Mouse (Mus musculus) limb, embryonic 12.5 days (tissue): ENCODE data around the gene Olfr370. TPM values are rescaled to one million over a fixed set of nuclear protein-coding genes. Genes with fewer than 3 reads are reported as not detected.
A peak's percentile ranks its signal among the peaks of the same experiment; 100 is the strongest.

Experiments
- ATAC-seq: fragments of 200-750 bp; cut with Nextera tagmentation; 2 replicates; pipeline ENCODE4 v1.8.0; 2017; ENCODE audit warnings: low read depth, moderate TSS enrichment; ENCODE audit not compliant: insufficient number of reproducible peaks, insufficient read depth, low FRiP score, low TSS enrichment
- H3K27ac ChIP-seq: fragments of 300-500 bp; sonication (generic); 2 replicates; pipeline ENCODE4 v1.5.1; 2016; ENCODE audit warnings: mild to moderate bottlenecking, moderate library complexity
- H3K27me3 ChIP-seq: fragments of 300-500 bp; sonication (generic); 2 replicates; pipeline ENCODE4 v1.6.1; 2016; ENCODE audit warnings: mild to moderate bottlenecking, moderate library complexity
- H3K36me3 ChIP-seq: fragments of 300-500 bp; sonication (generic); 2 replicates; pipeline ENCODE4 v1.6.1; 2016; ENCODE audit warnings: mild to moderate bottlenecking, moderate library complexity
- H3K4me1 ChIP-seq: fragments of 300-500 bp; sonication (generic); replicated peaks from 2 replicates; pipeline ENCODE4 v1.6.1; 2016
- H3K4me2 ChIP-seq: fragments of 300-500 bp; sonication (generic); 2 replicates; pipeline ENCODE4 v1.6.1; 2016; ENCODE audit warnings: mild to moderate bottlenecking, moderate library complexity
- H3K4me3 ChIP-seq: fragments of 300-500 bp; sonication (generic); replicated peaks from 2 replicates; pipeline ENCODE4 v1.5.1; 2016; ENCODE audit warnings: mild to moderate bottlenecking
- H3K9ac ChIP-seq: fragments of 300-500 bp; sonication (generic); replicated peaks from 2 replicates; pipeline ENCODE4 v1.6.1; 2016; ENCODE audit warnings: mild to moderate bottlenecking, moderate library complexity
- H3K9me3 ChIP-seq: fragments of 300-500 bp; sonication (generic); 2 replicates; pipeline ENCODE4 v1.6.1; 2016; ENCODE audit warnings: mild to moderate bottlenecking, moderate library complexity
- WGBS: fragments of 180-500 bp; shearing (Covaris S2); methylation state at CpG from one replicate; pipeline ENCODE4 v1.1.7; 2016; 5-methylcytosine and 5-hydroxymethylcytosine counted together
- polyA plus RNA-seq: library from polyadenylated mRNA; unstranded; fragments of >200 nt; fragmentation: Nextera tagmentation; extraction: Ambion mirVana; gene quantifications from 2 replicates; pipeline ENCODE4 v1.2.1, GENCODE M21; 2016

Gene Olfr370
- polyA plus RNA-seq, 1 experiment from 2014 or later: not detected

DNA sequence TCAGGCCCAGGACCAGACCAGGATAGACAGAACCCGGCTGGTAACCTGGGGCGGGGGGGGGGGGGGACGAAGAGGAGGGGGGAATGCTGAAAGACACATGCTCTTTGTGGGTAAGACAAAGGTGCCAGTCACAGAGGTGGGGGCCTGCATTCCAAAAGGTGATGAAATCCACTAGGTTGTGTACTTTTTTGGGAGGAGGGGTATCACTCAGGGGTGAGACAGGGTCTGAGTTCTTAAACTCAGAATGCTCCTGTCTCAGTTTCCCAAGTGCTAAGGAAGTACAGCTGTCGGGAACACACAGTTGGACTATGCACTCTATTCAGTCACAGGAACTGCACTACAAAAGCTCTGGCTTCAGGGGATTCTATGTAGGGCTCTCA, 40.9 kb downstream of the Olfr370 start:
- Histone ChIP-seq H3K9me3 (no peaks in the 10 kb centered on the region), H3K27ac (peak overlapping the region; percentile 82), H3K27me3 (no peaks in the 10 kb centered on the region), H3K36me3 (peaks cover 56% of the 10 kb centered on the region), H3K4me3 (no peak overlapping the region), H3K4me1 (peaks cover 42% of the 10 kb centered on the region), H3K9ac (0 out of 2 replicates have a peak overlapping the region, but pooled peaks have one; percentile 31), H3K4me2 (0 out of 2 replicates have a peak overlapping the region, but pooled peaks have one; percentile 17)
- 44% methylated on average over 2 of the region's 4 CpGs for WGBS
- no peak for ATAC-seq

DNA sequence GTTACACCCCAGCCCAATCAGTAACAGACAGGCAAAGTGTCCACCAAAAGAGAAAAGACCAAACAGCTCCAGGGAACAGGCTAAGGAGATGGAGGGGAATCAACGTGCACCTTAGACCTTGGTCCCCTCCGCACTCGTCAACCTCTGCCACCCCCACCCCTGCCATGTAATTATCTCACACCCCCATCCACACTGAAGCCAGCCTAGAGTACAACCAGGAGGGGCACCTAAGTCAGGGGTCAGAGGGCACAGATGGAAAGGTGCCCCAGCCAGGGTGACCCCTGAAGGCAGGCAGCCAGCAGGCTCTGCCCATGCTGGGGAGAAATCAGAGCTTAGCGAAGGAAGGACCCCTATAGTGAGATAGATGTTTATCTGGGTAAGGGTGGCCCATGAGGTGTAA, 41.3 kb downstream of the Olfr370 start:
- Histone ChIP-seq H3K27me3 (no peaks in the 10 kb centered on the region), H3K4me1 (peaks cover 42% of the 10 kb centered on the region), H3K4me3 (no peak overlapping the region), H3K27ac (peak overlapping the region; percentile 82), H3K4me2 (0 out of 2 replicates have a peak overlapping the region, but pooled peaks have one; percentile 5), H3K9me3 (no peaks in the 10 kb centered on the region), H3K9ac (0 out of 2 replicates have a peak overlapping the region, but pooled peaks have one; percentile 31), H3K36me3 (peaks cover 52% of the 10 kb centered on the region)
- ATAC-seq: no peak
- 48% methylated on average over 4 of the region's 4 CpGs for WGBS

DNA sequence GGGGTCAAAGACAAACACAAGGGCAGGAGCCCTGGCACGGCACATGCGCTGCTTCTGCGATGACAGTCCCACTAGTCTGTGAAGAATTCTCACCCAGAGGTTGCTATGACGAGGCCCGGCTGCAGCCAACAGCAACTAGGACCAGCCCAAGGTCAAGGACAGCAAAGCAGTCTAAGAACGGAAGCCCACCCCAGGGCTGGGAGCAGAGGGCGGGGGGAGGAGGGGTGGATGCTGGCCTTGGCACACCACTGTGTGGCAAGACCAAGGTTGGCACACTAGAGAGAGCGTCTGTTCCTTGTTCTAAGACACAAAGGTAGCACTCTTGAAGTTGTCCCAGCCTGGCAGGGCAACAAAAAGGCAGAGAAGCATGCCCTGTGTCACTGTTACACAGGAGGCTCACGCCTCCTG, 41.8 kb downstream of the Olfr370 start:
- no peaks in the 10 kb centered on the region for H3K9me3 ChIP-seq
- 65% methylated on average over 9 of the region's 9 CpGs for WGBS
- no peaks in the 10 kb centered on the region for H3K27me3 ChIP-seq
- peaks cover 46% of the 10 kb centered on the region for H3K4me1 ChIP-seq
- ATAC-seq: no peak
- peaks cover 50% of the 10 kb centered on the region for H3K36me3 ChIP-seq
- H3K27ac ChIP-seq: peak overlapping the region; percentile 82
- no peak overlapping the region for H3K4me3 ChIP-seq
- H3K4me2 ChIP-seq: 0 out of 2 replicates have a peak overlapping the region, but pooled peaks have one; percentile 5
- H3K9ac ChIP-seq: no peak overlapping the region

DNA sequence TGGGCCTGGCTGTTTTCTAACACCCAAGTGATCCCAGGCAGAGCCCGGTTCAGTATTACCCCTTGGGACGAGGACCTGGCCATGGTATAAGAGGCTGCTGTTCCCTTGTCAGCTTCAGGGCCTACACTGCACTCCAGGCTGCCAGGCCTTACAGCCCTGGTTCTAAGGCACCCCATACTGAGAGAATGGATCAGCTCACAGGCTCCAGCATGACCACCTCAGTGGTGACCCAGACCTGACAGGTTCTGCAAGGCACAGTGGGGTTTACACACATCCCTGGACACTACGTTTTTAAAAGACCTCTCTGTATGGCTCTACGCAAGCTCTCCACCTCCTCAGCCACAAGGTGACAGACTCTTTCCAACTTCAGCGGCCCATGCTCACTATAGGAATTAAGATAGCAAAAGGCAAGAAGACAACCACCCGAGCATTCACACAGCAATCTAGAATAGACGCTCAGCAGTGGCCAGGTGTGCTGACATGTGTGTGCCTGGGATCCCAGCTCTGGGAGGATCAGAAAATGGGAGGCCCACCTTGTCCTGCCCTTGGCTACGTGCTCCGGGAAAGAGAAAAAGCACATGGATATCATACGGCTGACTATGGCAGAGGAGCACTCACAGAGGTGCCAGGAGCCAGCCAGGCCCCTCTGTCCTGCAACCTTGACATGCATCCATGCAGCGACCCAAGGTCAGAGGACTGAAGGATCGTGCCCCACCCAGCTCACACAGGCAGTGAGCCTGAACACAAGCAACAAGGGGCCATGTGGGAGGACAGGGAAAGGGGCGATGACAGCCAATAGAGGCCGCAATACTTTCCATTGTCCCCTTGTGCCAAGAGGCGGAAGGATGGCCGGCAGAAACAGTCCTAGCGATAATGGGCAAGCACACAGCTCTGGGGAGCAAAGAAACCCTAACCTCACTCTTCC, 42.8 kb downstream of the Olfr370 start:
- no peaks in the 10 kb centered on the region for H3K9me3 ChIP-seq
- H3K27ac ChIP-seq: peak overlapping the region; percentile 41; the same call in 1 of the 2 replicates
- no peak overlapping the region for H3K4me3 ChIP-seq
- peaks cover 47% of the 10 kb centered on the region for H3K4me1 ChIP-seq
- 80% methylated on average over 17 of the region's 17 CpGs for WGBS
- ATAC-seq: no peak
- H3K36me3 ChIP-seq: peaks cover 48% of the 10 kb centered on the region
- no peak overlapping the region for H3K4me2 ChIP-seq
- no peaks in the 10 kb centered on the region for H3K27me3 ChIP-seq
- H3K9ac ChIP-seq: no peak overlapping the region; the same call in 1 of the 2 replicates

DNA sequence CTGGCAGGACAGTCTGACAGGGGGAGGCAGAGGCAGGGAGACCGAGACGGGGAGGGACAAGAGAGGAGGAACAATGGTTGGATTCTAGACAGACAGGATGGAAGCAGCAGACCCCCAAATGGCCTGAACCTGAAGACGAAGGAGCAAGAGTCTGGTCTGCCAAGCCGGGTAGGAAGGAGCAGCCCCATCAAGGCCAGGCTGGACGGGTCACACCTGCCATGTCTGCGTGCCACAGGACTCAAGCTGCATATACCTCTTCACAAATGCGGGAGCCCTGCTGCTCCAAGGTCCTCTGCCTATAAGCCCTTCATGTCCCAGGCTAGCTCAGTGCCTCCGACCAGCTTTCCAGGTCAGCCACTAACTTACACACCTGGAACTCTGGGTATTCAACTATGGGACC, 44.1 kb downstream of the Olfr370 start:
- Histone ChIP-seq H3K27ac (no peak overlapping the region), H3K9ac (no peak overlapping the region), H3K4me2 (no peak overlapping the region), H3K27me3 (no peaks in the 10 kb centered on the region), H3K9me3 (no peaks in the 10 kb centered on the region), H3K36me3 (peaks cover 51% of the 10 kb centered on the region), H3K4me1 (peaks cover 45% of the 10 kb centered on the region), H3K4me3 (no peak overlapping the region)
- ATAC-seq: no peak
- 81% methylated on average over 8 of the region's 8 CpGs for WGBS

DNA sequence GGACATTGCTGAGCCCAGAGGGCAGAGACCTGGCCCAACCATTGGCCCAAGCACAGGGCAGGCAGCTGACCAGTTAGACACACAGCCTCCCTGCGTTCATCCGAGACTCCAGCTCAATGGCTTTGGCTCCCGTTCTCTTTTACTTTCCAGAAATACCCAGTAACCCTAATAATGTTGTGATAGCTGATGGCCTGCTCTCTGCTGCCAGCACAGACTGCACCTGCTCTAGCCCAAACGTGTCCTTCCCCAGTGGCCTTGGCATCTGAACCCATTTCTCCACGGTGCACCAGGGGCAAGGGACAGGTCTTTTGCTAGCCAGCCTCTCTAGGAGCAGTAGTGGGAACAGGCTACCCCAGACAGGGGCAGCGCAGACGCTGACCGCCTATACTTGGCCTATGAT, 45.2 kb downstream of the Olfr370 start:
- Histone ChIP-seq H3K9ac (no peak overlapping the region), H3K36me3 (peaks cover 53% of the 10 kb centered on the region), H3K4me2 (no peak overlapping the region), H3K27ac (no peak overlapping the region), H3K4me3 (no peak overlapping the region), H3K9me3 (no peaks in the 10 kb centered on the region), H3K4me1 (peaks cover 35% of the 10 kb centered on the region), H3K27me3 (no peaks in the 10 kb centered on the region)
- WGBS: 89% methylated on average over 8 of the region's 8 CpGs
- no peak for ATAC-seq

DNA sequence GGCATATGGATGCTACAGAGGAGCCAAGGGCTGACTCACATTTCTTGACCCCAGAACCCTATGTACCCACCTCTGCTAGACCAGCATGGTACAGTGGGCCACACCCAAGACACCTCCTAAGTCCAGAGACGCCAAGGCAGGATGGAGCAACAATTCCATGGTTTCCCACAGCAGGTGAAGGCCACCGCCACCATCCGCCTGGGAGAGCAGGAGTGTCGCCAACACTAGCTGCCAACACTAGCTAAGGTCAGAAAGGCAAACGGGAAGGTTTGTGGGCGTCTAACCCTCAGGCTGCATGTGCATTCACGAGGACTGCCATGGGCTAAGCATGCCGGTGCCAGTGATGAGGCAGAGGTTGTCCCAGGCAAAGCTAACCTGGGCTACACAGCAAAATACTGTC, 46.6 kb downstream of the Olfr370 start:
- H3K9ac ChIP-seq: no peak overlapping the region
- peaks cover 21% of the 10 kb centered on the region for H3K4me1 ChIP-seq
- WGBS: 92% methylated on average over 8 of the region's 8 CpGs
- no peaks in the 10 kb centered on the region for H3K27me3 ChIP-seq
- H3K4me3 ChIP-seq: no peak overlapping the region
- H3K9me3 ChIP-seq: no peaks in the 10 kb centered on the region
- ATAC-seq: no peak
- no peak overlapping the region for H3K4me2 ChIP-seq
- H3K36me3 ChIP-seq: peaks cover 65% of the 10 kb centered on the region
- H3K27ac ChIP-seq: no peak overlapping the region

DNA sequence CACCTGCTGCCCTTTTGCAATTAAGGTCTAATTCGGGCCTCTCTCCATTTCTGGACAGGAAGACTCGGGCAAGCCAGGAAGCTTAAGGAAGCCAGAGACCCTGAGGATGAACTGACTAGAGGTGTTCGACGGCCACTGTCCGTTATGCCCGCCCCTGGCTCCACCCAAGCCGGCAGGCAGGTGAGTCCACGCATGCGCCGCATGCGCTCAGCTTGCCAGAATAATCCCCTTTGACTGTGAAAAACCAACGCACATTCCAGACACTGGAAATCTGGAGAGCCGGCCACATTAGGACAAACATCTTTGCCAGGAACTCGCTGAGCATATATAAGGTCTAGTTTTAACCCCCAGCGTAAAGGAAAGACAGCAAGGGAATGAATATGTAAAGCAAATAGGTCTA, 47.7 kb downstream of the Olfr370 start:
- WGBS: 90% methylated on average over 15 of the region's 15 CpGs
- Histone ChIP-seq H3K4me1 (peaks cover 13% of the 10 kb centered on the region), H3K27me3 (no peaks in the 10 kb centered on the region), H3K4me2 (no peak overlapping the region), H3K27ac (no peak overlapping the region), H3K36me3 (peaks cover 71% of the 10 kb centered on the region), H3K9ac (no peak overlapping the region), H3K4me3 (no peak overlapping the region), H3K9me3 (no peaks in the 10 kb centered on the region)
- ATAC-seq: no peak

DNA sequence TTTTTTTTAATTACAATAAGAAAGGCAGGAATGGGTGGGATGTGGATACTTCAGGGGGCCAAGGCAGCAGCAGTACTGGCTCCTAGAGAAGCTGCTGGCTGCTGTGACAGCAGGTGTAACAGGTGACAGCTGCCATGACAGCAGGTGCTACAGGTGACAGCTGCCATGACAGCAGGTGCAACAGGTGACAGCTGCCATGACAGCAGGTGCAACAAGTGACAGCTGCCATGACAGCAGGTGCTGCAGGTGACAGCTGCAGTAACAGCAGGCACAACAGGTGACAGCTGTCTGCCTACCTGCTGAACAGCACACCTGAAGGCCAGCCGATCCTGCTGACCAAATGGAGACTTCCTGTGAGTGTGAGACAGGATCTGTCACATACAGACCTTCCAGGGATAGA, 49.2 kb downstream of the Olfr370 start:
- no peaks in the 10 kb centered on the region for H3K9me3 ChIP-seq
- ATAC-seq: no peak
- H3K4me3 ChIP-seq: no peak overlapping the region
- no peak overlapping the region for H3K27ac ChIP-seq
- WGBS: 88% methylated on average over 1 of the region's 1 CpGs
- H3K4me1 ChIP-seq: peaks cover 10% of the 10 kb centered on the region; the same call in 1 of the 2 replicates
- no peaks in the 10 kb centered on the region for H3K27me3 ChIP-seq
- H3K36me3 ChIP-seq: peaks cover 78% of the 10 kb centered on the region
- H3K9ac ChIP-seq: no peak overlapping the region
- H3K4me2 ChIP-seq: no peak overlapping the region

DNA sequence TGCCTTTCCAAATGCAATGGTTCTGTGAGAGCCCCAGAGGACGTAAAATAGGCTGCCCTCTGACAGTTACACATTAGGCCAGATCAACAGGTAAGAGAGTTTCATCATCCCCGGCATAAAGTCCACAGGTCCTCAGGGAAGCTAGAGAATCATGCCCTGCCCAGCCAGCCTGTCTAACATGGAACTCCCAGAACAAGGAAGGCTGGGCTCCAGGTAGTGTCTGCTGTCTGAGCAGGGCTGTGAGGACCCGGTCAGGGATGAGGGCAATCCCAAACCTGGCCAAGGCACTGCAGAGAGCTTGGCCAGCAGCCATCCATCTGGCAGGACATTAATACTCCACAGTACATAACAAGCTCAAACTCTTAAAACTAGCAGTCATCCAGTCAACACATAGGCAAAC, 49.8 kb downstream of the Olfr370 start:
- no peak overlapping the region for H3K4me3 ChIP-seq
- H3K36me3 ChIP-seq: peaks cover 78% of the 10 kb centered on the region

DNA sequence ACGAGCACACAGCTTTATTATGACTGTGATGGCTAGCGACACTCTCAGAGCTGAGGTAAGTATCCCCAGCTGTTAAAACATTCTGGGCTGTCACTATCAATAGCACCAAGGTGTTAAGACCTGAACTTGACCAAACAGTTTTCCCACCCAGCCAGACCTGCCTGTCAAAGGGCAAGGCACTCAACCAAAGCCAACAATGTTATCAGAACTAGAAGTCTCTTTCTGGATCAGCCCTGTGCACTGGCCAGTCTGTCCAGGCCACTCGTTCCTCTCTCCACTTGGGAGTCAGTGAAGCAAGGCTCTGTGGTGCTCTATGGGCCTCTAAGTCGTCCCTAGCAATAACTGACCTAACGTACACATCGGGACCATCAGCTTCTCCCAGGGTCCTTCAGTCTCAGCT, 52.1 kb downstream of the Olfr370 start:
- Histone ChIP-seq H3K36me3 (peaks cover 78% of the 10 kb centered on the region), H3K9ac (no peak overlapping the region), H3K4me3 (no peak overlapping the region), H3K27me3 (no peaks in the 10 kb centered on the region), H3K4me1 (peaks cover 22% of the 10 kb centered on the region), H3K9me3 (no peaks in the 10 kb centered on the region), H3K4me2 (no peak overlapping the region), H3K27ac (no peak overlapping the region)
- ATAC-seq: no peak
- WGBS: 74% methylated on average over 6 of the region's 6 CpGs

More for the DNA sequence above, 49.8 kb downstream of the Olfr370 start:
- Histone ChIP-seq H3K9ac (no peak overlapping the region), H3K4me2 (no peak overlapping the region), H3K4me1 (peaks cover 10% of the 10 kb centered on the region; the same call in 1 of the 2 replicates), H3K27me3 (no peaks in the 10 kb centered on the region), H3K27ac (no peak overlapping the region), H3K9me3 (no peaks in the 10 kb centered on the region)
- 85% methylated on average over 3 of the region's 3 CpGs for WGBS
- no peak for ATAC-seq
